Mouse (Mus musculus) thymus, postnatal 0 days (tissue): ENCODE results near the gene Gm32802. TPM values are rescaled to one million over a fixed set of nuclear protein-coding genes. Genes with fewer than 3 reads are reported as not detected.
"Not testable (repeated sequence)": the region's sequence is repeated elsewhere in the genome, so short reads cannot be mapped to it uniquely, and the experiment has no call there.

Source experiments
- DNase-seq: peaks from one replicate; pipeline ENCODE4 v3.0.0-alpha.2; 2015; ENCODE audit warnings: low spot score
- polyA plus RNA-seq: library from polyadenylated mRNA; unstranded; fragments of >200 nt; fragmentation: Nextera tagmentation; extraction: Ambion mirVana; gene quantifications from 2 replicates; pipeline ENCODE4 v1.2.1, GENCODE M21; 2015

Gene Gm32802
- polyA plus RNA-seq = 0.10 TPM in 1 of 2 replicates, not detected in the other

GRCm38 (mm10) chr10:118258388-118258787 is at the start of gene Gm32802:
Gene Gm32802 (plus strand): TSS chr10:118258688.
- not testable (repeated sequence) for DNase-seq

- not testable (repeated sequence) for DNase-seq
Measured at GRCm38 (mm10) chr10:118215719-118216393, 42.6 kb upstream of the Gm32802 start.

- DNase-seq = not testable (repeated sequence)
Measured at GRCm38 (mm10) chr10:118227629-118228028, 30.9 kb upstream of the Gm32802 start.

DNA sequence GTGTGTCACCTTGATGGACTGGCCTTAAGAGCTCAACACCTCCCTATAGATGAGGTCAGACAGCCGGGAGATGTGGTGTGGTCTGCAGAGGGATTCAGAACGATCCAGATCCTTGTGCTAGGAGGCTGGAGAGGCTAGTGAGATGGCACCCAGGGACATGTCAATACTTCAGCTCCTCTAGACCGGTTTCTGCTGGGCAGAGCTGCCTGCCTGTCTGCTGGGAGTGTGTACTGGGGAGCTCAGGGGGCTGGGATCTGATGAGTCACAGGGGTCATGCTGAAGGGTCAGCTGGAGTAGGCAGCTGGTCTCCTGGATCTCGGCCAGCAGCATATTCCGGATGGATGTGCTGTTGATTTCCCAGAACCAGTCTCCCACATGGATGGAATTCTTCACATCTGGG is 25.9 kb upstream of the Gm32802 start:
- DNase-seq = not testable (repeated sequence)

GRCm38 (mm10) chr10:118240680-118241079 is 17.8 kb upstream of the Gm32802 start, which contains the start of gene Gm32717:
Gene Gm32717 (minus strand): TSS chr10:118240780.
- DNase-seq = not testable (repeated sequence)

DNA sequence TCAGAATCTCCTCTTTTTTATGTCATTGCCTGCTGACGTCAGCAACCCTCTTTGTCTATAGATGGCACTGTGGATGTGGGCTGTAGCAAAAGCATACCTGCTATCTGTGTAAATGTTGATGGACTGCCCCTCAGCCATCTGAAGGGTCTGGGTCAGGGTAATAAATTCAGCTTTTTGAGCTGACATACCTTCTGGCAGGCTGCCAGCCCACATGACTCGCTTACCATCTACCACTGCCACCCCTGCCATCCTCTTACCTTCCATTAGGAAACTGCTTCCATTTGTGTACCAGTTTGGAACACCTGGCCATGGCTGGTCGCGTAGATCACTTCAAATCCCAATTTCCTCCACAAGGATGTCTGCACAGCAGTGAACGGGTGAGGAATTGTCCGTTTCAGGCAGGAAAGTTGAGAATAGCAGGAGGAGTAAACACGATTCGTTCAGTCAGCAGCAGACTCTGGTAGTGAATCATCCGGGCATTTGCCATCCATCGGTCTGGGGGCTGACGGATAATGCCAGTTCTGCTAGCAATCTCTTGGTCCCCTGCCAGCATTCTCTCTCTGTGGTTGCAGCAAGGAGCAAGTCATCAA is 9.4 kb upstream of the Gm32802 start:
- DNase-seq = not testable (repeated sequence)

GRCm38 (mm10) chr10:118250852-118251295 is 7.6 kb upstream of the Gm32802 start:
- DNase-seq = peak; percentile 45

DNA sequence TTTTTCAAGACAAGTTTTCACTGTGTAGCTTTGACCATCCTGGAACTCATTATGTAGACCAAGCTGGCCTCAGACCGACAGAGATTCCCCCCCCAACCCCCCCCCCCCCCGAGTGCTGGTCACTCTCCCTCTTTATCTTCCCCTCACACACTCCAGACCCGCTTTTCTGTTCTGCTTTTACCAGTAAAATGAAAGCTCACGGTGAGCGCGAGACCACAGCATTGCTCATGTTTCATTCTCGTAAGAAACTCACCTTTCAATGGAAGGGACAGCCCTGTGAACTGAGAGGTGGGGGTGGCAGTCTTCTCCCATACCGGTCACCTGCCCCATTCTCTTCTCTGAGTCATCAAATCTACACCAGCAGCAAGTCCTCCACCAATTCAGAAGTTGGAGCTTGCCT is 10.3 kb downstream of the Gm32802 start:
- DNase-seq = not testable (repeated sequence)

DNA sequence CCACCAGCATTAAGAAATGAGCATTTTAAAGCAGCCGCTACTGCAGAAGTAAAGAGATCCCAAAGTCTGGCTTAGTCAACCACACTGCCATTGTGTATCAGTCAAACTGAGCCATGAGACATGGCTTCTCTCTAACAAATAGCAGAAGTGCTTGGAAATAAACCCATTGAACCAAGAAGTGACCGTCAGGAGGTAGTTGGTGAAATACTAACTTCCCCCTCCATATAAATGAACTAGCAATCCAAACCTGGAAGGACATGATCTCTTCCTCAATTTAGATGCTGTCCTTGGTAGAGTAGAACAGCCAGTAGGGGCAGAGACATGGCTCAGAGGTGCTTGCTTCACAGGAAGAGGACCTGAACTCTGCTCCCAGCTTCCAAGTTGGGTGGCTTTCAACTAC is 12.9 kb downstream of the Gm32802 start:
- not testable (repeated sequence) for DNase-seq

GRCm38 (mm10) chr10:118278069-118278468 is 19.6 kb downstream of the Gm32802 start:
- not testable (repeated sequence) for DNase-seq

GRCm38 (mm10) chr10:118282565-118282964 is 24.1 kb downstream of the Gm32802 start:
- DNase-seq = not testable (repeated sequence)

- DNase-seq = not testable (repeated sequence)
Measured at GRCm38 (mm10) chr10:118283016-118283415, 24.5 kb downstream of the Gm32802 start.

GRCm38 (mm10) chr10:118294938-118295337 is 36.5 kb downstream of the Gm32802 start, which contains the start of gene Iltifb:
Gene Iltifb (minus strand): TSS chr10:118295038.
- DNase-seq = no peak

DNA sequence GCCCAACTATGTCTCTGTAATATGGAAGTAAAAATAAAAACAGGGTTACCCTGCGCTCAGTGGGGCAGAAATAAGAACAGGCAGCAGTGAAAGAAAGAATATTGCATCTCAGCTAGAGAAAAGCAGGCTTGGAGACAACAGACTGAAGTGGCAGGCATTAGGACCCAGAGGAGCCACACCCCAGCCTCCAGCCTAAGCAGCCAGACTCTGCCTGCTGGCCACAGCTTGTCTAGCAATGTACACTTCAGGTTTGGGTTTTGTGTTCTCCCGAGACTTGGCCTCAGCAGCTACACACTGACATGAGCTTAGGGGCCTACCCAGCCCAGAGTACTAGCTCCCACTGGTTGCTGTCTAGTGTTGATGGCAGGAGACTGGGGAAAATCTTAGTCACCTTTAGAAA is 43.6 kb downstream of the Gm32802 start:
- DNase-seq = not testable (repeated sequence)

Other genes with a start within 250 kb of the Gm32802 start
- gene Mdm1, start 116.9 kb upstream of the Gm32802 start, polyA plus RNA-seq = 32.8 and 34.7 TPM in 2 replicates
- 0.47 and 0.66 TPM in 2 replicates for gene Il22, start 53.7 kb upstream of the Gm32802 start, polyA plus RNA-seq
- gene Gm32717, start 17.9 kb upstream of the Gm32802 start, polyA plus RNA-seq = 0.10 TPM in 1 of 2 replicates, not detected in the other
- gene Iltifb, start 36.4 kb downstream of the Gm32802 start, polyA plus RNA-seq = not detected in 2 replicates
- gene Gm9040, start 68.3 kb downstream of the Gm32802 start, polyA plus RNA-seq = not detected in 2 replicates
- gene Gm9044, start 73.7 kb downstream of the Gm32802 start, polyA plus RNA-seq = not detected in 2 replicates
- 0.07 and 0.13 TPM in 2 replicates for gene Gm9045, start 79.1 kb downstream of the Gm32802 start, polyA plus RNA-seq
- gene Gm9046, start 84.6 kb downstream of the Gm32802 start, polyA plus RNA-seq = not detected in 2 replicates
- gene Gm9048, start 90.0 kb downstream of the Gm32802 start, polyA plus RNA-seq = not detected in 2 replicates
- 0.07 and 0.13 TPM in 2 replicates for gene Gm9049, start 95.4 kb downstream of the Gm32802 start, polyA plus RNA-seq
- 0.55 and 0.86 TPM in 2 replicates for gene Ifng, start 182.4 kb downstream of the Gm32802 start, polyA plus RNA-seq